Mouse (Mus musculus) kidney, postnatal 14 days (tissue): ENCODE results near the gene Gm5134.

ENCODE experiments used
- DNase-seq: peaks from one replicate; pipeline ENCODE4 v3.0.0; 2022; ENCODE audit warnings: mixed read lengths

Gm5134 gene

DNA sequence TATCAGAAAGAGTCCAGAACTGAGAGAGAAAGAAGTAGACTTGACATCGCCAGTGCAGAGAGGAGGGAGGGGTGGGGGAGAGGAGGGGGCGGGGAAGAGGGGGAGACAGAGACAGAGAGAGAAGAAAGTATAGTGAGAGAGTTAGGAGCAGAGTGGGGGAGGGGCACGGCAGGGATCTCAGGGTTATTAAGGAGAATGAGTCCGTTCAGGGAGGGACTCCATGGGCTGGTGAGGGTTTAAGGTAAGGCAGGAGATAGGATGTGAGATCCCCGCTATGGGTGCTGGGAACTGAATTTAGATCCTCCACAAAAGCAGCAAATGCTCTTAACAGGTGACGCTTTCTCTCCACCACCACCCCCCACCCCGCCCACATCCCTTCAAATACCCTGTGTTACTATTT is 46.8 kb downstream of the Gm5134 start:
- DNase-seq, result no peak

DNA sequence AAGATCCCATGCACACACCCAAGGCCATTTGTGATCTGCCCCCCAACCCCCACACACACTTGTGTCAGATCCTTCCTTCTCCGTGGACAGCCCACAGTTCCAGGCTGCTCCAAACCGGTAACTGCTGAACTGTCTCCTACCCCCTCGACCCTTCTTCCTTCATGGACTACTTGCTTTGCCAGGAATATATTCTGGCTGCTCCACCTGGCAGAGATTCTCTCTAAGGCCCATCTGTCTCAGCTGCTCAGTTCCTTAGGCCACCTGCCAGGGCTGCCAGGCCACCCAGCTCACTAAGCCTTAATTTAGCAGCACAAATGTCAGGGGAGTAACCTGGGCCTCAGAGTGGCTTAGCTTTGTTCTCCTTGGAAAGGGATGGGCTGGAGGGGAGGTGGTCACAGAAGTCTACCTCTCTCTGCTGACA is 47.8 kb downstream of the Gm5134 start:
- DNase-seq, result no peak

DNA sequence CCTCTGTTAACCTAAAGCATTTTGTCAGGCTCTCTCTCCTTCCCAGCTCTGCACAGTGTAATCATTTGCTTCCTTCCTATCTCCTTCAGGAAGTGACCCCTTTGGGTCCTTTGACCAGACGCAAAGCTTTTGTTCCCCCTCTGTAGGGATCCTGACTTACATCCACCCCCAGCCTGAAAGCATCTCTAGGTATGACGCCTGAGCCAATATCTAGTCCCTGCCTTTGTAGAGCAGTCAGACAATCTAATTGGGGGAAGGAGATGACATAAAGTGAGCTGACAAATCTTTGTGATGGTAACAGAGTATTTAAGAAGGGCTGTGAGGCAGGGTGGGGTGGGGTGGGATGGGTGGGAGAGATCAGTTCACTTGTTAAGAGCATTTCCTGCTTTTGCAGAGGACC is 48.3 kb downstream of the Gm5134 start:
- no peak for DNase-seq

DNA sequence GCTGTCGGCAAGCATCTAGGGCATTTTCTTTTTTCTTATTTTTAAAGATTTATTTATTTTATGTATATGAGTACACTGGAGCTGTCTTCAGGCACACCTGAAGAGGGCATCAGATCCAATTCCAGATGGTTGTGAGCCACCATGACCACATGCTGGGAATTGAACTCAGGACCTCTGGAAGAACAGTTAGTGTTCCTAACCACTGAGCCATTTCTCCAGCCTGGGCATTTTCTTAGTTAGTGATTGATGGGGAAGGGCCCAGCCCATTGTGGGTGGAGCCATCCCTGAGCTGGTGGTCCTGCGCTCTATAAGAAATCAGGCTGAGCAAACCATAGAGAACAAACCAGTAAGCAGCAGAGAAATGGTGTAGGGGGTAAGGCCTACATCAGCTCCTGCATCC is 48.9 kb downstream of the Gm5134 start:
- no peak for DNase-seq

DNA sequence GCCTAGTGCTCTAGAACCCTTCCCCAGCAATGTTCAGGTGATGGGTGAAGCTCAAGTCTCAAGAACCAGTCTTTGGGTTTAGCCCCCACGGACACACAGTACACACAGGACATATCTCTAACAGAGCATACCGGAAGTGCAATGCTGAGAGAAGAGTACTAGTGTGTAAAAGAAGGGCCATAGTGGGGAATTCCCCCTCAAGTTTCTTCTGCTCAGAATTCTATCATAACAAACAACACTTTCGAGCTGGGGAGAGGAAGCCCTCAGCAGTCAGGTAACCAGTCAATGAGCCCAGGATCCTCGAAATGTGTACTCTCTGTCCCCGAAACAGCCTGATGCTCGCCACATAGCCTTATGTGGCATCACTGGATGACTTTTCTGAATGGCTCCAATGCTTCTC is 52.1 kb downstream of the Gm5134 start:
- no peak for DNase-seq

DNA sequence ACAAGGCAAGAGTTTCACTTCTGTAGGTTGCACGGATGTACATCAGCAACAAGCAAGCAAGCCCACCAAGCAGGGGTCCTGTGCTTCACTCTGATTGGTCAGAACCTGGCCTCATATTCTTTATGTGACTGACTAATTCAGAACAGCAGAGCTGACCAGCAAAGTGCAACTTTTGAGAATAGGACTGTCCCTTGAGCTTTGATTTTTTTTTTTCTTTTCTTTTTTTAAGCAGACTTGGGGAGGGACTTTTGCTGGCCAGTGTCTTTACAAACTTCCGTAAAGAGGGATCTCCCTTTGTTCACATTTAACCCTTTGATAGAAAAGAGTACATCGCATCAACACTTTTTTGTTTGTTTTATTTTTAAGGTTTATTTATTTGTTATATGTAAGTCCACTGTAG is 55.5 kb downstream of the Gm5134 start:
- DNase-seq, result no peak

DNA sequence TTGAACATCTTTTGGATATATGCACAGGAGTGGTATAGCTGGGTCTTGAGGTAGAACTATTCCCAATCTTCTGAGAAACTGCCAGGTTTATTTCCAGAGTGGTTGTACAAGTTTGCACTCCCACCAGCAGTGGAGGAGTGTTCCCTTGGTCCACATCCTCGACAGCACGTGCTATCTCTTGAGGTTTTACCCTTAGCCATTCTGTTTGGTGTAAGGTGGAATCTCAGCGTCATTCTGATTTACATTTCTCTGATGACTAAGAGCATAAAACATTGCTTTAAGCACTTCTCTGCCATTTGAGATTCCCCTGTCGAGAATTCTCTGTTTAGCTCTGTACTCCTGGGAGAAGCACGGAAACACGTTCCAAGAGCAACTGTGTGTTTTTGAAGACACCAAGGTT is 58.6 kb downstream of the Gm5134 start:
- DNase-seq, result no peak

DNA sequence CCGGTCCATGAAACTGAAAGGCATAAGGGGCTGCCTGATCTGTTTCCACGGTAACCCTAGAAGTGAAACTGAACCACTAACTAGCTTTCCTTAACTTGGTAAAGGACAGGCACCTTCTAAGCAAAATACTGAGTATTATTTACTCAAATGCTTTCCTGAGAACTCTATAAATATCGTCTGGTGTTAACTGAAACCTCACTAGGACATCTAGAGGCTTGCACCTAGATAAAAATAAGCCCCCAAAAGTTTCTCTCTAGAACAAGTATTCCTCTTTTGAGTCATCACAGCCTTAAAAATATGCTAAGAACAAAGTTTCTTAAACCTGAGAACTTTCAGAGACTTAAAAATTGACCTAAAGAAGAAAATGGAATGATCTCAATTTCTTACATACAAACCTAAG is 62.6 kb downstream of the Gm5134 start:
- no peak for DNase-seq

DNA sequence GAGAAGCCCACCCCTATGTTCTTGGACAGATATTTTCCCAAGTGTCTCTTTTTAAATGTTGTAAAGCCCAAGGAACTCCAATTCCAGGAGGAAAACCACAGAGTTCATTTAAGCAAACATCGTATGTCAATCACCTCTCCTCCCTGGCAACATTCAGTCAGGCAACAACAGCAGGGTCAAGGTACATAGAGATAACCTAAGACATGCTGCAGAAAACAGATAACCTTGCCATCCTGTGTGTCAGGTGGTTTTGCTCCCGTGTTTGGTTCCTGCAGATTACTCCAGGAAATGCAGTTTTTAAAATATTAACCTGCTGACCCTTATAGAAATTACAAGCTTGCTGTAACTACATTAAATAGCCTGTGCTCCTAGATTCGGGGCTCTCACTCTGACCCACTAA is 67.4 kb downstream of the Gm5134 start:
- DNase-seq, result no peak

DNA sequence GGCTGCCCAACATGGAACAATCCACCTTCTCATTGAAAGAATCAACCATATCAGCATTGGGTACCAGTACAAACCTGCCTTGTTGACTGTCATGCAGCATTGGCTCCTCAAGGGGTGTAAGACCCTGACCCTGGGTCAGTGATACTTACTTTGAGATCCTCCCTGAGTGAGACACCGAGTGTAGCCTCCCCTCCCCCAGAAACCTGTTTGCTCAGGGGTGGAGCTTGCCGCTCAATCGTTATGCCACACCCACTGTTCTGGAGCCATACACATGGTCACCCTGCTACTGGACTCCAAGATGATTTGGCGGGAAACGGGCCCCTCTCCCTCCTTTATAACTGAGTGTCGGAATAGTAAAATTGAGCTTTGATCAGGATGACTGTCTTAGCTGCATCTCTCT is 69.6 kb downstream of the Gm5134 start:
- DNase-seq, result no peak

DNA sequence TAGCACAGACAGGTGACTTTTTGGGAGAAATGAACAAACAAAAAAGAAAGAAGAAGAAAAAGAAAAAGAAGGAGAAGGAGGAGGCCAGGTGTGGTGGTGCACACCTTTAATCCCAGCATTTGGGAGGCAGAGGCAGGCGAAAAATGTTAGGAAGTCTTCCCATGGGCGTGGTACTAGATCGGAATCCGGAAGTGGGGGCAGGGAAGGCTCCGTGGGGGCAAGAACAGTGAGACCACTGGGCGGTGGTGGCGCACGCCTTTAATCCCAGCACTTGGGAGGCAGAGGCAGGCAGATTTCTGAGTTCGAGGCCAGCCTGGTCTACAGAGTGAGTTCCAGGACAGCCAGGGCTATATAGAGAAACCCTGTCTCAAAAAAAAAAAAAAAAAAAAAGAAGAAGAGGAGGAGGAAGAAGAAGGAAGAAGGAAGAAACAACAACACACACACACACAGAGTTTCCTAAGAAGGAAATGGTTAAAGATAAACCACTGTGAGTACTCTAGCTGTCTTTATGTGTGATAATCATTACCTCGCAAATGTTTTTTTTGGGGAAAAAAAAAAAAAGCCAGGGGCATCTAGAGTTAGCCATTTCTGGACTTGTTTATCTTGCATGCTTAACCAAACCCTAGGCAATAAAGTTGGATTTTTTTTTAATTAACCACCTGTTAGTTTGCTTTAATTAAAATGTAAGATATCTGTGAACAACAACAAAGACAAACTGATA is 71.3 kb downstream of the Gm5134 start:
- no peak for DNase-seq

DNA sequence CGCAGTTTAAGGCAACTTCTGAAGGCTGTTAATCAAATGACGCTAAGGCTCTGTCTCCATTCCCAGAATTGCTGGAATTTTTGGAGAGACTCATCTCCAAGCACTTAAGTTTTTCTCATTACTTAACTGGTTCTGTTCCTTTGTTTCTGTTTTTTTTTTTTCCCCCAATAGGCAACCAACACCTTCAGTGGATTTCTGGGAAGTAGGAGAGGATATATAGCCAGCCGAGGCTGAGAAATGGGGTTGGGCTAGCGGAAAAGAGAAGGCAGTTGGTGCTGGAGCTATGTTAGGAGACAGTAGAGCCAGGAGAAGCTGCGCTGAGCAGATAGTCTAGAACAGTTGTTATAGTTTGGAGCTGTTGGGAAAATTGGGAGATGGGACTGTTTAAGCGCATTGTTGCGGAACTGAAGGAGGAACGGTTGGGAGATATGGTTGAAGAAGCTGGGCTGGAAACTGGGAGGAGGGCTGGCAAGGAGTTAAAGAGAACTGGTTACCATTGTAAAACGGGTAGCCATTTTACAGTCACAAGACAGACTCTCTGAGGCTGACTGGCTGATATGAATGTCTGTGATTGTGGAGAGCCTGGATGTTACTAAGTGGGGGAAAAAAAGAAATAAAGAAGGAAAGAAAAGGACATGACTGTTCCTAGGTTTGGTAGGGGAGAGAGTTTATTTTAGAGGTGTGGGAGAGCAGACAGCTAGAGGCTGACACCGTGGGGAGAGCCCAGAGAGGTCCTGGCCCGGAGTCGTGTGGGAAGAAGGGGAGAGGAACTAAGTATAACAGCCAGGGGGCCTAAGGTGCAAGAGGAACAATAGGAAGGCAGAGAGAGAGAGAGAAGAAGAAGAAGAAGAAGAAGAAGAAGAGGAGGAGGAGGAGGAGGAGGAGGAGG is 73.1 kb downstream of the Gm5134 start:
- DNase-seq, result no peak

DNA sequence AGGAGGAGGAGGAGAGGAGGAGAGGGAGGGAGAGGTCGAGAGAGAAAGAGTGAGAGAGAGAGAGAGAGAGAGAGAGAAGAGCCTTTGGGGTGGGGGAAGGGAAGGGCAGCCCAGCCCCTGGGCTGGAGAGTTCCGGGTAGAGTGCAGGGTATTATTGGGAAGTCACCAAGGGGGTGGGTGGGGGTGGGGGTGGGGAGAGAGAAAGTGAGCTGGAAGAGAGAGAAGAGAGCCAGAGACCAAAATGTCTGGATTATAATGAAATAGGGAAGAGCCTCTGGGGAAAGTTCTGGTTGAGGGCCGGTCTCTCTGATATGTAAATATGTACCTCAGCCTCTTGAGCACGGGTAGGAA is 73.7 kb downstream of the Gm5134 start:
- DNase-seq, result no peak

DNA sequence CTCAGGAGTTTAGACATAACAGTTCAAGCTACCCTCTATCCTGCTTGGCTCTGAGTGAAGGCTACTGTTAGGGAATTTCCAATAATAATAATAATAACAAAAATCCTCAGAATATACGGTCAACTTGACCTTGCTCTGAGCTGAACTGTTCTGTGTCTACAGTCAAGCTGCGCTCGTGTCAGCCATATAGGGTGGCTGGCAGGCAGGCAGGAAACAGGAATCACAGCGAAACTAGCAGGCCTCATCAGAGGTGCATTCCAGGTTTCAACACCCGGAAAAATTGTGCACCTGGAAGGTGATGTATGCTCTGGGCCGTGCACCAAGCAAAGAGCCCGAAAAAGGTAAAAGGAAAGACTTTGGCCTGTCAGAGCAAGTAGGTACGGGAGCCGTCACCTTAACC is 74.1 kb downstream of the Gm5134 start:
- DNase-seq, result no peak

DNA sequence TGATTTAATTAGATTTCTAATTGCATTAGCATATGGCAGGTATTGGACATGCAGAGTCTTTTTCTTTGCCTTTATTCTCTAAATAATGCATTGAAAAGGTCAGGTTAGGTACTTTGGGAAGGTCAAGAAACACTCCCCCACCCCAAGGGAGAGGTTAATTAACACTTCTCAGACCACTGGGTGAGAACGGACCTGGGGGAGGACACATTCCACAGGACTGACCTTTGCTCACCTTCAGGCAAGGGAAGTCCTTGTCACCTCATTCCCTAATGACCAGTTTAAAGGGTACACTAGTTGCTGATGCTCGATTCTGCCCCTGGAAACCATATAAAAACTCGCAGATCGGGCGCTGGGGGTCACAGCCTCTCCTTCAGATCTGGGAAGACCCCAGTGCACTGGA is 75.0 kb downstream of the Gm5134 start:
- DNase-seq, result peak; percentile 11

DNA sequence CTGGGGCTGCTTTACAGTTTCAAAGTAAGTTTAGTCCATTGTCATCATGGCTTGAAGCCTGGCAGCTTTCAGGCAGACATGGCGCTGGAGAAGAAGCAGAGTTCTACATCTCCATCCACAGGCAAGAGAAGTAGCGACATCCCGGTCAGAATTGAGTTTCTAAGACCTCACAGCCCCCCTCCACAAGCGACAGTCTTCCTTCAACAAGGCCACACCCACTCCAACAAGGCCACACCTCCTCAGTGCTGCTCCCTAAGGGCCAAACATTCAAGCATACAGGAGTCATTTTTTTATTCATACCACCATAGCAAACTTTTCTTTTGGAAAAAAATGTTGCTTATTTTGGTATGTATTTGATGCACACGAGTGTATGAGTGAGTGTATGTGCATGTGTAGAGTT is 76.2 kb downstream of the Gm5134 start:
- DNase-seq, result no peak

DNA sequence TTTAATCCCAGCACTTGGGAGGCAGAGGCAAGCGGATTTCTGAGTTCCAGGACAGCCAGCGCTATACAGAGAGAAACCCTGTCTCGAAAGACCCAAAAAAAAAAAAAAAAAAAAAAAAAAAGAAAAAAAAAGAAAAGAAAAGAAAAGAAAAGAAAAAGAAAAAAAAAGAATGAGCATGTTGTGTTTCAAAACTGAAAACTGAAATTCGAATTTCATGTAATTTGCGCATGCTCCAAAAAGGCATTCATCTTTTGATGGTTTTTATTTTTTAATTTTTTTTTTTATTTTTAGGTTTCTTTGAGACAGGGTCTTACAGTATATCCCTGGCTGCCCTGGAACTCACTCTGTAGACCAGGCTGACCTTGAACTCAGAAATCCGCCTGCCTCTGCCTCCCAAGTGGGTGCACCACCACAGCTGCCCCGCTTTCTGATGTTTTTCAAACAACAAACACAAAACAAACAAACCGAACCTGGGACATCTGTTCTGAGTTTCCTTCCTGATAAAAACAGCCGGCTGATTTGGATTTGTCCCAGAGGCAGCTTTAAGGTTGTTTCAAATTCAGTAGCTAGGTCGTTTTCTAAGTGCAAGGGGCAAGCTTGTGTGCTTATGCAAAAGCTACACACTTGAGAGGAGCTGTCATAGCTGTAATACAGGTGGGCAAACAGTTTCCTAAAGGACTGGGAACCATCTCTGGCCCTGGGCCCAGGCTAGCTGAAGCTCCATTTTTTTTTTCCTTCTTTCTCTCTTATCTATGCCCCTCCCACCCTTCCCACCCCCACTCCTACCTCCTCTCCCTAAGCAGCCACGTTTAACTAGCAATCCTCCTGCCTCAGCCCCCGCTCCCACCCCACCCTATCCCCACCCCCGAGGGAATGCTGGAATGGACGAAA is 77.4 kb downstream of the Gm5134 start:
- no peak for DNase-seq

DNA sequence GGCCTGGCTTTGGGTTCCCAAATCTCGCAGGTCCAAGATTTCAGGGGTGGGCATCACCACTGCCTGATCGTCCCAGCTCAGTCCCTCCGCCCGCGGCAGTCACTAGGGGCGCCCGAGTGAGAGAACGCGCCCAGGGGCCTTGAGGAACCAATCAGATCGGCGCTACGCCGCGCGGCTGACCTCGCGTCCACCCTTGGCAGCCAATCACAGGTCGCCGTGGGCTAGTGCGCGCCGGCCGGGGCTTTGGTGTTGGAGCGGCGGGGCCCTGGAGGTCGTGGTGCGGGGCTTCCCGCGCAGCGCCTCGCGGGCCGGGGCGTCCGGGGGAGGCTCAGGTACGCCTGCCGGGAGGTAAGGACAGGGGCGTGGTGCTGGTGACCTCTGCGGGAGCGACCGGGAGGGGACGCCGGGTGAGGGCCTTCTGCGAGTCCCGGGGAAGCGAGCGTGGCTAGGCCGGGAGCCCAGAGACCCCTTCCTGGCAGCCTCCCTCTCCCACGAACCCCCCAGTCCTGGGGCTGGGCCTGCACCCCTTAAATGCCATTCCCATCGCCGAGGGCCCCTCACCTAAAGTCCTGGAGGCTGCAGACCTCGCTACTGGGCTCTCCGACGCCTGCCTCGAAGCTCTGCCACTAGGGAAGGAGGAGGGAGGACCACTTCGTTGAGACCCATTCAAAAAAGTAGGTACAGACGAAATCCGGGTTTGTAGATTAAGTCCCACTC is 78.2 kb downstream of the Gm5134 start, which contains the start of gene Zfp280b:
Gene Zfp280b, plus strand, starts transcription at position 249 of the 717 bp plus-strand sequence.
- DNase-seq, result peak; percentile 96

DNA sequence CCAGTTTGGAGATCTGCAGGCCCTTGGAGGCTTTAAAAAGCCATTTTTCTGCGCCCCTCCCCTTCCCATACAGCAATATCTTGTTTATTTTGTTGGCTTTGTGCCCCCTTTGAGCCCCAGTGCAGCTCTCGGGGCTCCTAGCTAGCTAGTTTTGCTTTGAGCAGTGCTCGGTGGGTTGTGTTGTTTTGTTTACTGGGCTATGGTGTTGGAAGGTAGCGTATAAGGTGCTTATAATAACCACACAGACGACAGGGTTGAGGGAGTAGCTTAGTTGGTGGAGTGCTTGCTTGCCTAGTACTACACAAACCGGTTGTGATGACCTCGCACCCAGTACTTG is 78.8 kb downstream of the Gm5134 start:
- DNase-seq, result no peak

DNA sequence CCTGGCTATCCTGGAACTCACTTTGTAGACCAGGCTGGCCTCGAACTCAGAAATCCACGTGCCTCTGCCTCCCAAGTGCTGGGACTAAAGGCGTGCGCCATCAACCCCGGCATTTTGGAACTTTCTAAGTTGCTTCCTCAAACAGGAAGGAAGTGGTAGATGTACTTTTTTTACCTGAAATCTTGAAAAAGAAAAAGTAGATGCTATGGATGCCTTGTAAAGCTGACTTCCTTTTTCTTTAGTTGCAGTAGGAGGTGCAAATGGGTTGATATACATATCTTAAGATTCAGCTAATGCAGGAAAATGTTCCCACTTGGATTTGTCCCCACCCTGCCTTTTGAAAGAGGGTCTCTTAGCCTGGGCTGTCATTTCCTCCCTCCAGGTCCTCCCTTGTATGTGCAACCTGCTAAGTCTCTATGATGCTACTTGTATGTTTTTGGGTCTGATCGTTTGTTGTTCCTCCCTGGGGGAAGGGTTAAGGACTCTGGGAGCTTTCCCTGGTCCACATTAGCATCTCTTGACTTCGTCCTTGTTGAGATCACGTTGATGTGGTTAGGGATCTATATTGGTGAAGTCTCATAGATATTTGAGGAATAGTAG is 79.8 kb downstream of the Gm5134 start:
- DNase-seq, result no peak

DNA sequence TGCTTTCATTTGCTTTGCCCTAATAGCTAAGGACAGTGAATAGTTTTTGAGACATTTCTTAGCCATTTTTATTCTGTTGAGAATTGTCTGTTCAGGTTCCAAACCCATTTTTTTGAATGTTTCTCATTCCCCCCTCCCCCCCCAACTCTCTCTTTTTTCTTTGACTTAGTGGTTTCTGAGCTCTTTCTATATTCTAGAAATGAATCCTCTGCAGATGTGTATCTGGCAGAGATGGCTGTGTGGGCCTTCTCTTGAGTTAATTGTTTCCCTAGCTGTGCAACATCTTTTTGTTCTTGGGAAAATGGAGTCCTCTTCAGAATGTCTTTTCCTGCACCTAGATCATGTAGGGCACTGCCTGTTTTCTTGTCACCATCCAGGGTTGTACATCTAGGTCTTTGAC is 81.0 kb downstream of the Gm5134 start:
- DNase-seq, result no peak

DNA sequence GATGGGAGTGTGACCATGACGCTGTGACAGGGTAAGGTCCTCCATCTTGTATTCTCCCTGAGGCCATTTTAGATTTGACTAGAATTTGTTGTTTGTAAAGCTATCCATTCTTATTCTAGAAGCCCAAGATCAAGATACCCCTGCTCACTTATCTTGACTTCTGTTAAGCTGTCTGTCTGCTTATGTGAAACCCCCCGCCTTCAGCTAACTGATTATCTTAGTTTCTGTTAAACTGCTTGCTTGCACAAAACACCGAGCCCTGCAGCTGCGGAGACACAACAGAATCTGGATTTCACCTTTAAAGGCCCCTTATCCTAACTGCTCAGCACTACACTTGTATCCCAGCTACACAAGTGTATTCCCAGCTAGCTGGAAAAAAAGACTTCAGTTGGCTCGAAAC is 82.6 kb downstream of the Gm5134 start:
- no peak for DNase-seq
